Mouse (Mus musculus) kidney, postnatal 0 days (tissue): ENCODE measurements around the gene Ccdc160. TPM values are rescaled to one million over a fixed set of nuclear protein-coding genes. Genes with fewer than 3 reads are reported as not detected.
A peak's percentile ranks its signal among the peaks of the same experiment; 100 is the strongest.

Source experiments
- ATAC-seq: fragments of 200-750 bp; cut with Nextera tagmentation; replicated peaks from 2 replicates; pipeline ENCODE4 v1.8.0; 2017; ENCODE audit warnings: low read depth, moderate number of reproducible peaks, moderate TSS enrichment, moderate library complexity; ENCODE audit not compliant: low FRiP score
- DNase-seq: peaks from one replicate; pipeline ENCODE4 v3.0.0-alpha.2; 2016; ENCODE audit warnings: low spot score
- H3K27ac ChIP-seq: fragments of 300-500 bp; sonication (generic); 2 replicates; pipeline ENCODE4 v1.5.1; 2014; ENCODE audit warnings: mild to moderate bottlenecking
- H3K27me3 ChIP-seq: fragments of 300-500 bp; sonication (generic); 2 replicates; pipeline ENCODE4 v1.6.1; 2014; ENCODE audit warnings: low read length, mixed read lengths; ENCODE audit not compliant: insufficient read depth
- H3K36me3 ChIP-seq: fragments of 300-500 bp; sonication (generic); 2 replicates; pipeline ENCODE4 v1.6.1; 2014; ENCODE audit warnings: low read length, mixed read lengths; ENCODE audit not compliant: insufficient read depth
- H3K4me1 ChIP-seq: fragments of 300-500 bp; sonication (generic); replicated peaks from 2 replicates; pipeline ENCODE4 v1.6.1; 2014; ENCODE audit warnings: antibody characterized with exemption, low read length, mixed read lengths; ENCODE audit not compliant: insufficient read depth
- H3K4me2 ChIP-seq: fragments of 300-500 bp; sonication (generic); 2 replicates; pipeline ENCODE4 v1.6.1; 2014; ENCODE audit warnings: mild to moderate bottlenecking, low read length, moderate library complexity, mixed read lengths
- H3K4me3 ChIP-seq: fragments of 300-500 bp; sonication (generic); replicated peaks from 2 replicates; pipeline ENCODE4 v1.5.1; 2014; ENCODE audit warnings: low read depth, low read length
- H3K9ac ChIP-seq: fragments of 300-500 bp; sonication (generic); 2 replicates; pipeline ENCODE4 v1.6.1; 2014; ENCODE audit warnings: low read depth, low read length
- H3K9me3 ChIP-seq: fragments of 300-500 bp; sonication (generic); replicated peaks from 2 replicates; pipeline ENCODE4 v1.6.1; 2016; ENCODE audit warnings: low read length, inconsistent platforms, mixed read lengths
- CTCF ChIP-seq: IDR thresholded peaks from 2 replicates; pipeline ENCODE4 v1.5.1; 2016; ENCODE audit warnings: antibody characterized with exemption, low read depth, mild to moderate bottlenecking, moderate library complexity
- WGBS: fragments of 180-500 bp; shearing (Covaris S2); extraction: QIAGEN DNeasy Blood & Tissue Kit; methylation state at CpG from one replicate; pipeline ENCODE4 v1.1.7; 2014; 5-methylcytosine and 5-hydroxymethylcytosine counted together
- polyA plus RNA-seq: library from polyadenylated mRNA; unstranded; fragments of >200 nt; fragmentation: Nextera tagmentation; extraction: Ambion mirVana; gene quantifications from 2 replicates; pipeline ENCODE4 v1.2.1, GENCODE M21; 2015

Gene Ccdc160
- polyA plus RNA-seq, 1 experiment from 2014 or later = 11.4 TPM

GRCm38 (mm10) chrX:52777671-52778070 is 13.3 kb upstream of the Ccdc160 start:
- DNase-seq = no peak
- H3K36me3 ChIP-seq = no peaks in the 10 kb centered on the region
- no peaks in the 10 kb centered on the region for H3K27me3 ChIP-seq
- 77% methylated on average over 5 of the region's 5 CpGs for WGBS
- no peak overlapping the region for H3K4me3 ChIP-seq
- ATAC-seq = no peak
- H3K4me2 ChIP-seq = no peak overlapping the region
- no peak; the same call in 1 of the 2 replicates for TF ChIP-seq CTCF
- no peaks in the 10 kb centered on the region for H3K9me3 ChIP-seq
- H3K4me1 ChIP-seq = no peaks in the 10 kb centered on the region
- H3K9ac ChIP-seq = no peak overlapping the region
- no peak overlapping the region for H3K27ac ChIP-seq

GRCm38 (mm10) chrX:52783898-52784297 is 7.1 kb upstream of the Ccdc160 start:
- H3K4me2 ChIP-seq = no peak overlapping the region

GRCm38 (mm10) chrX:52791944-52792719 is 1.1 kb downstream of the Ccdc160 start:
- DNase-seq (no peak), ATAC-seq (no peak)
- TF ChIP-seq CTCF = no peak
- no peak overlapping the region for H3K9ac ChIP-seq
- H3K4me2 ChIP-seq = peak overlapping the region; percentile 56
- H3K27ac ChIP-seq = peak overlapping the region; percentile 70; the same call in 1 of the 2 replicates
- H3K4me1 ChIP-seq = no peaks in the 10 kb centered on the region
- whole genome bisulfite sequencing = 45% methylated on average over 10 of the region's 10 CpGs
- H3K9me3 ChIP-seq = no peaks in the 10 kb centered on the region
- H3K27me3 ChIP-seq = no peaks in the 10 kb centered on the region
- no peaks in the 10 kb centered on the region for H3K36me3 ChIP-seq
- no peak overlapping the region for H3K4me3 ChIP-seq

More at GRCm38 (mm10) chrX:52783898-52784297, 7.1 kb upstream of the Ccdc160 start:
- WGBS = 63% methylated on average over 5 of the region's 5 CpGs
- H3K27ac ChIP-seq = no peak overlapping the region
- H3K27me3 ChIP-seq = no peaks in the 10 kb centered on the region
- no peak overlapping the region for H3K9ac ChIP-seq
- no peak overlapping the region for H3K4me3 ChIP-seq
- DNase-seq = no peak
- H3K4me1 ChIP-seq = no peaks in the 10 kb centered on the region
- H3K36me3 ChIP-seq = no peaks in the 10 kb centered on the region
- TF ChIP-seq CTCF = no peak
- no peaks in the 10 kb centered on the region for H3K9me3 ChIP-seq
- ATAC-seq = no peak

- TF ChIP-seq CTCF = no peak
- no peak overlapping the region for H3K4me3 ChIP-seq
- no peak for DNase-seq
Observed at GRCm38 (mm10) chrX:52792861-52793260, 1.9 kb downstream of the Ccdc160 start.

GRCm38 (mm10) chrX:52795816-52796215 is 4.8 kb downstream of the Ccdc160 start:
- H3K36me3 ChIP-seq = no peaks in the 10 kb centered on the region
- H3K4me2 ChIP-seq = no peak overlapping the region
- no peaks in the 10 kb centered on the region for H3K4me1 ChIP-seq
- no peak overlapping the region for H3K27ac ChIP-seq
- H3K27me3 ChIP-seq = no peaks in the 10 kb centered on the region
- no peak for DNase-seq
- no peak for ATAC-seq
- H3K9ac ChIP-seq = no peak overlapping the region
- no peaks in the 10 kb centered on the region for H3K9me3 ChIP-seq
- 38% methylated on average over 8 of the region's 8 CpGs for WGBS
- TF ChIP-seq CTCF = no peak
- no peak overlapping the region for H3K4me3 ChIP-seq

More at GRCm38 (mm10) chrX:52792861-52793260, 1.9 kb downstream of the Ccdc160 start:
- no peak overlapping the region for H3K9ac ChIP-seq
- no peaks in the 10 kb centered on the region for H3K4me1 ChIP-seq
- H3K4me2 ChIP-seq = no peak overlapping the region; the same call in 1 of the 2 replicates
- no peaks in the 10 kb centered on the region for H3K36me3 ChIP-seq
- WGBS = 37% methylated on average over 6 of the region's 6 CpGs
- H3K27ac ChIP-seq = peak overlapping the region; percentile 70
- no peaks in the 10 kb centered on the region for H3K9me3 ChIP-seq
- no peak for ATAC-seq
- H3K27me3 ChIP-seq = no peaks in the 10 kb centered on the region

- Histone ChIP-seq H3K36me3 (no peaks in the 10 kb centered on the region), H3K4me1 (no peaks in the 10 kb centered on the region), H3K4me3 (no peak overlapping the region), H3K4me2 (no peak overlapping the region), H3K27me3 (no peaks in the 10 kb centered on the region), H3K9ac (no peak overlapping the region), H3K27ac (no peak overlapping the region), H3K9me3 (no peaks in the 10 kb centered on the region)
- WGBS = 59% methylated on average over 9 of the region's 9 CpGs
- peak; percentile 46 for DNase-seq
- no peak for ATAC-seq
- no peak for TF ChIP-seq CTCF
Observed at GRCm38 (mm10) chrX:52797031-52797625, 6.1 kb downstream of the Ccdc160 start.
